Mouse (Mus musculus): ENCODE measurements around the gene Prr3.
"Not testable (repeated sequence)": the region's sequence is repeated elsewhere in the genome, so short reads cannot be mapped to it uniquely, and the experiment has no call there.

The Prr3 gene

GRCm38 (mm10) chr17:35979401-35980362 is at the start of gene Prr3, which contains the start of gene Gnl1:
TSS of gene Prr3 (minus strand) at chr17:35980236.
TSS of gene Gnl1 (plus strand) at chr17:35979851.
- DNase-seq, result peak; percentile 93

GRCm38 (mm10) chr17:36028879-36029619 is 49.0 kb upstream of the Prr3 start:
- no peak for DNase-seq

GRCm38 (mm10) chr17:36027663-36028062 is 47.6 kb upstream of the Prr3 start:
- DNase-seq, result no peak

- no peak for DNase-seq
Observed at GRCm38 (mm10) chr17:36025901-36026300, 45.9 kb upstream of the Prr3 start.

- no peak for DNase-seq
Observed at GRCm38 (mm10) chr17:36025197-36025596, 45.2 kb upstream of the Prr3 start.

GRCm38 (mm10) chr17:36023710-36024654 is 43.9 kb upstream of the Prr3 start:
- no peak for DNase-seq

- DNase-seq, result no peak
Observed at GRCm38 (mm10) chr17:36022922-36023321, 42.9 kb upstream of the Prr3 start.

GRCm38 (mm10) chr17:36022098-36022497 is 42.1 kb upstream of the Prr3 start:
- DNase-seq, result no peak

- DNase-seq, result no peak
Observed at GRCm38 (mm10) chr17:36021309-36021708, 41.3 kb upstream of the Prr3 start.

GRCm38 (mm10) chr17:36020191-36021073 is 40.4 kb upstream of the Prr3 start, which contains the start of gene H2-T24:
TSS of gene H2-T24 (minus strand) at chr17:36020560.
- no peak for DNase-seq

- no peak for DNase-seq
Observed at GRCm38 (mm10) chr17:36019519-36019918, 39.5 kb upstream of the Prr3 start.

GRCm38 (mm10) chr17:36018979-36019378 is 38.9 kb upstream of the Prr3 start:
- no peak for DNase-seq

- no peak for DNase-seq
Observed at GRCm38 (mm10) chr17:36017046-36017445, 37.0 kb upstream of the Prr3 start.

GRCm38 (mm10) chr17:36014977-36015376 is 34.9 kb upstream of the Prr3 start:
- DNase-seq, result no peak

- DNase-seq, result not testable (repeated sequence)
Observed at GRCm38 (mm10) chr17:36004409-36004808, 24.4 kb upstream of the Prr3 start.

- DNase-seq, result no peak
Observed at GRCm38 (mm10) chr17:36003331-36003730, 23.3 kb upstream of the Prr3 start.

GRCm38 (mm10) chr17:36001966-36002365 is 21.9 kb upstream of the Prr3 start:
- DNase-seq, result no peak

GRCm38 (mm10) chr17:36001121-36001897 is 21.3 kb upstream of the Prr3 start:
- no peak for DNase-seq

- DNase-seq, result no peak
Observed at GRCm38 (mm10) chr17:36000349-36000748, 20.3 kb upstream of the Prr3 start.

GRCm38 (mm10) chr17:35999356-35999755 is 19.3 kb upstream of the Prr3 start:
- DNase-seq, result no peak

Data from right cerebral cortex, postnatal 14 days (tissue).